Mouse (Mus musculus) liver, embryonic 14.5 days (tissue): ENCODE data around the gene Lrrc1. TPM values are rescaled to one million over a fixed set of nuclear protein-coding genes. Genes with fewer than 3 reads are reported as not detected.

Experiments used
- ATAC-seq: fragments of 200-750 bp; cut with Nextera tagmentation; 2 replicates; pipeline ENCODE4 v1.8.0; 2017; ENCODE audit warnings: moderate number of reproducible peaks, mild to moderate bottlenecking, moderate library complexity; ENCODE audit not compliant: insufficient read depth
- DNase-seq, 3 experiments: peaks; one replicate each; pipeline ENCODE4 v3.0.0-alpha.2; 2012 to 2013; ENCODE audit warnings: low read depth in 3 of 3, low spot score in 3 of 3
- H3K27ac ChIP-seq: fragments of 300-500 bp; sonication (generic); 2 replicates; pipeline ENCODE4 v1.5.1; 2014; ENCODE audit warnings: moderate library complexity, mild to moderate bottlenecking, control low read depth, inconsistent platforms
- H3K27me3 ChIP-seq: fragments of 300-500 bp; sonication (generic); 2 replicates; pipeline ENCODE4 v1.6.1; 2014; ENCODE audit warnings: mild to moderate bottlenecking, low read length, moderate library complexity; ENCODE audit not compliant: control insufficient read depth, insufficient read depth
- H3K36me3 ChIP-seq: fragments of 300-500 bp; sonication (generic); replicated peaks from 2 replicates; pipeline ENCODE4 v1.6.1; 2014; ENCODE audit warnings: low read depth; ENCODE audit not compliant: control insufficient read depth, insufficient read depth
- H3K4me1 ChIP-seq, 2 experiments: fragments of 200-500 bp in 1 of 2; fragments of 300-500 bp in 1 of 2; sonication (generic) in 1 of 2; replicated peaks; 2 replicates each; pipeline ENCODE4 v1.6.1; 2012 to 2014; ENCODE audit warnings: antibody characterized with exemption in 1 of 2, inconsistent platforms in 1 of 2, low read length in 1 of 2; ENCODE audit not compliant: control insufficient read depth in 2 of 2, insufficient read depth in 2 of 2
- H3K4me2 ChIP-seq: fragments of 300-500 bp; sonication (generic); 2 replicates; pipeline ENCODE4 v1.6.1; 2014; ENCODE audit warnings: low read depth, mild to moderate bottlenecking, control low read depth, moderate library complexity
- H3K4me3 ChIP-seq, 2 experiments: fragments of 200-500 bp in 1 of 2; fragments of 300-500 bp in 1 of 2; sonication (generic) in 1 of 2; 2 replicates each; pipeline ENCODE4 v1.5.1; 2012 to 2014; ENCODE audit warnings: low read depth in 2 of 2, low read length in 2 of 2, mild to moderate bottlenecking in 2 of 2, control low read depth in 1 of 2, inconsistent platforms in 1 of 2, moderate library complexity in 1 of 2; ENCODE audit not compliant: insufficient read depth in 1 of 2
- H3K9ac ChIP-seq: fragments of 300-500 bp; sonication (generic); replicated peaks from 2 replicates; pipeline ENCODE4 v1.6.1; 2014; ENCODE audit warnings: mild to moderate bottlenecking, control low read depth, moderate library complexity
- H3K9me3 ChIP-seq: fragments of 300-500 bp; sonication (generic); 2 replicates; pipeline ENCODE4 v1.6.1; 2016; ENCODE audit warnings: low read length, mixed read lengths; ENCODE audit not compliant: control insufficient read depth
- CTCF ChIP-seq: IDR thresholded peaks from 2 replicates; pipeline ENCODE4 v1.5.1; 2016; ENCODE audit warnings: antibody characterized with exemption, low read depth, control low read depth
- EP300 ChIP-seq: IDR thresholded peaks from 2 replicates; pipeline ENCODE4 v1.6.1; 2016; ENCODE audit warnings: antibody characterized with exemption, low read depth
- WGBS: fragments of 180-500 bp; shearing (Covaris S2); extraction: QIAGEN DNeasy Blood & Tissue Kit; methylation state at CpG from one replicate; pipeline ENCODE4 v1.1.7; 2014; ENCODE audit not compliant: insufficient replicate concordance; 5-methylcytosine and 5-hydroxymethylcytosine counted together
- polyA plus RNA-seq, 2 experiments: library from polyadenylated mRNA; depleted of rRNA in 1 of 2; stranded (reverse) in 1 of 2; unstranded in 1 of 2; fragments of >200 nt; fragmentation: Nextera tagmentation in 1 of 2; extraction: Ambion mirVana in 1 of 2; gene quantifications; 2 replicates each; pipeline versions ENCODE4 v1.2.1 to v1.2.3; 2012 to 2014

Gene Lrrc1
- polyA plus RNA-seq, 2 experiments, result 3.1 to 3.2 TPM

- Histone ChIP-seq H3K9ac (no peak overlapping the region), H3K4me3 (no peak overlapping the region), H3K9me3 (no peaks in the 10 kb centered on the region), H3K36me3 (no peaks in the 10 kb centered on the region), H3K4me2 (peak overlapping the region; percentile 15; the same call in 1 of the 2 replicates), H3K4me1 (peaks cover 12 to 19% of the 10 kb centered on the region in 2 experiments; a peak in 3 of 4 replicates), H3K27me3 (no peaks in the 10 kb centered on the region), H3K27ac (no peak overlapping the region)
- no peak for DNase-seq
- WGBS, result 11% methylated on average over 14 of the region's 14 CpGs
- TF ChIP-seq CTCF (no peak), EP300 (no peak)
- ATAC-seq, result peak; percentile 12; the same call in 1 of the 2 replicates
Measured at GRCm38 (mm10) chr9:77428115-77428747, 116.4 kb downstream of the Lrrc1 start.

- 55% methylated on average over 23 of the region's 23 CpGs for WGBS
- Histone ChIP-seq H3K9ac (no peak overlapping the region), H3K4me1 (peaks cover 12 to 20% of the 10 kb centered on the region in 2 experiments; a peak in 3 of 4 replicates), H3K4me3 (no peak overlapping the region), H3K4me2 (peak overlapping the region; percentile 15; the same call in 1 of the 2 replicates), H3K27me3 (no peaks in the 10 kb centered on the region), H3K36me3 (no peaks in the 10 kb centered on the region), H3K27ac (no peak overlapping the region), H3K9me3 (no peaks in the 10 kb centered on the region)
- peak; percentile 38; the same call in 1 of the 2 replicates for ATAC-seq
- no peak for TF ChIP-seq EP300
- no peak for TF ChIP-seq CTCF
- no peak for DNase-seq
Measured at GRCm38 (mm10) chr9:77427292-77428114, 117.2 kb downstream of the Lrrc1 start.

GRCm38 (mm10) chr9:77426110-77426509 lies 118.6 kb downstream of the Lrrc1 start:
- no peak overlapping the region for H3K9ac ChIP-seq
- no peak overlapping the region for H3K4me2 ChIP-seq
- no peak overlapping the region for H3K4me3 ChIP-seq
- no peak overlapping the region for H3K27ac ChIP-seq
- H3K27me3 ChIP-seq, result no peaks in the 10 kb centered on the region
- whole genome bisulfite sequencing, result 74% methylated on average over 14 of the region's 14 CpGs
- no peaks in the 10 kb centered on the region for H3K36me3 ChIP-seq
- no peak for DNase-seq
- TF ChIP-seq CTCF (no peak), EP300 (no peak)
- ATAC-seq, result no peak
- H3K9me3 ChIP-seq, result no peaks in the 10 kb centered on the region
- H3K4me1 ChIP-seq, result peaks cover 12 to 24% of the 10 kb centered on the region in 2 experiments; a peak in 3 of 4 replicates

- Histone ChIP-seq H3K27me3 (no peaks in the 10 kb centered on the region), H3K4me1 (peaks cover 16 to 30% of the 10 kb centered on the region in 2 experiments; a peak in 3 of 4 replicates), H3K4me2 (no peak overlapping the region), H3K36me3 (no peaks in the 10 kb centered on the region), H3K9me3 (no peaks in the 10 kb centered on the region), H3K9ac (no peak overlapping the region), H3K27ac (no peak overlapping the region), H3K4me3 (no peak overlapping the region)
- TF ChIP-seq EP300 (no peak), CTCF (no peak)
- ATAC-seq (no peak), DNase-seq (no peak)
- 45% methylated on average over 4 of the region's 4 CpGs for WGBS
Measured at GRCm38 (mm10) chr9:77425553-77425952, 119.1 kb downstream of the Lrrc1 start.

- ATAC-seq, result peak; percentile 89
- peak overlapping the region; percentile 37 for H3K4me2 ChIP-seq
Measured at GRCm38 (mm10) chr9:77420200-77420585, 124.5 kb downstream of the Lrrc1 start.

More at GRCm38 (mm10) chr9:77420200-77420585, 124.5 kb downstream of the Lrrc1 start:
- 17% methylated on average over 4 of the region's 4 CpGs for WGBS
- no peak overlapping the region for H3K9ac ChIP-seq
- no peaks in the 10 kb centered on the region for H3K36me3 ChIP-seq
- no peak for TF ChIP-seq CTCF
- TF ChIP-seq EP300, result peak; percentile 75
- H3K27ac ChIP-seq, result peak overlapping the region; percentile 59
- H3K4me3 ChIP-seq, result no peak overlapping the region
- no peaks in the 10 kb centered on the region for H3K9me3 ChIP-seq
- peak in 2 of 3 experiments; percentile 26 to 35 for DNase-seq
- peaks cover 17 to 30% of the 10 kb centered on the region in 2 experiments for H3K4me1 ChIP-seq
- no peaks in the 10 kb centered on the region for H3K27me3 ChIP-seq
